Mouse (Mus musculus) olfactory bulb, adult 2 months (tissue): ENCODE data around the gene Gm42715.
"Not testable (repeated sequence)": the region's sequence is repeated elsewhere in the genome, so short reads cannot be mapped to it uniquely, and the experiment has no call there.

ENCODE experiments used
- CTCF ChIP-seq: fragments of 200-500 bp; IDR thresholded peaks from 2 replicates; pipeline ENCODE4 v1.5.1; 2012; ENCODE audit warnings: low read depth, mild to moderate bottlenecking, low read length, moderate library complexity; ENCODE audit not compliant: insufficient read depth
- POLR2A ChIP-seq: fragments of 200-500 bp; IDR thresholded peaks from 2 replicates; pipeline ENCODE4 v1.6.1; 2012; ENCODE audit warnings: mild to moderate bottlenecking, low read depth, low read length, moderate library complexity; ENCODE audit not compliant: insufficient read depth

DNA sequence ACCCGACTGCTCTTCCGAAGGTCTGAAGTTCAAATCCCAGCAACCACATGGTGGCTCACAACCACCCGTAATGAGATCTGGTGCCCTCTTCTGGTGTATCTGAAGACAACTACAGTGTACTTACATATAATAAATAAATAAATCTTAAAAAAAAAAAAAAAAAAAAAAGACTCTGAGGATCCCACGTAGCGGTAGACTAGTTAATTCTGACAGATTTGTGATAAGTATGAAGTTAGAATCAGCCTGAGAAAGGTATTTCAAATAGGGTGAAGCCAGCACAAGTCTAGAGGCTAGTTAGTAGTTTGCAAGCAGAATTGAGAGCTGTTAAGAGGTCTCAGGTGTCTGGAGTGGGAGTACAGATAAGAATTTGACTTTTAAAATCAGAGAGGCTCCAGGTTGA is 31.0 kb upstream of the Gm42715 start:
- not testable (repeated sequence) for TF ChIP-seq CTCF, POLR2A
